Mouse (Mus musculus): ENCODE data around the gene Olfr1065. TPM values are rescaled to one million over a fixed set of nuclear protein-coding genes. Genes with fewer than 3 reads are reported as not detected.

The Olfr1065 gene
- polyA plus RNA-seq (2017; shearing (Covaris generic)), result not detected

GRCm38 (mm10) chr2:86450491-86450890 lies at the start of gene Olfr1065:
Gene Olfr1065 (minus strand): TSS chr2:86450591.

GRCm38 (mm10) chr2:86487286-86487685 lies 36.9 kb upstream of the Olfr1065 start, which contains the start of gene Olfr228:
Gene Olfr228 (minus strand): TSS chr2:86487386.

GRCm38 (mm10) chr2:86456169-86456568 lies 5.8 kb upstream of the Olfr1065 start, which contains the start of gene Olfr1066:
Gene Olfr1066 (minus strand): TSS chr2:86456269.

GRCm38 (mm10) chr2:86426649-86427048 lies 23.7 kb downstream of the Olfr1065 start, which contains the start of gene Olfr1062:
Gene Olfr1062 (minus strand): TSS chr2:86426749.

GRCm38 (mm10) chr2:86413950-86414349 lies 36.4 kb downstream of the Olfr1065 start, which contains the start of gene Olfr1061:
Gene Olfr1061 (minus strand): TSS chr2:86414050.

Other genes starting within 250 kb of the Olfr1065 start
- gene Olfr1045, start 247.6 kb downstream of the Olfr1065 start, polyA plus RNA-seq (2017; shearing (Covaris generic)), result 0.15 TPM
- not detected for gene Olfr1046, start 231.3 kb downstream of the Olfr1065 start, polyA plus RNA-seq (2017; shearing (Covaris generic))
- not detected for gene Olfr1047, start 219.2 kb downstream of the Olfr1065 start, polyA plus RNA-seq (2017; shearing (Covaris generic))
- 0.15 TPM for gene Olfr1048, start 210.3 kb downstream of the Olfr1065 start, polyA plus RNA-seq (2017; shearing (Covaris generic))
- not detected for gene Olfr1049, start 192.3 kb downstream of the Olfr1065 start, polyA plus RNA-seq (2017; shearing (Covaris generic))
- not detected for gene Olfr1051, start 171.5 kb downstream of the Olfr1065 start, polyA plus RNA-seq (2017; shearing (Covaris generic))
- not detected for gene Olfr1052, start 158.1 kb downstream of the Olfr1065 start, polyA plus RNA-seq (2017; shearing (Covaris generic))
- not detected for gene Olfr1053, start 135.3 kb downstream of the Olfr1065 start, polyA plus RNA-seq (2017; shearing (Covaris generic))
- not detected for gene Olfr1054, start 115.2 kb downstream of the Olfr1065 start, polyA plus RNA-seq (2017; shearing (Covaris generic))
- gene Olfr1055, start 100.3 kb downstream of the Olfr1065 start, polyA plus RNA-seq (2017; shearing (Covaris generic)), result not detected
- gene Olfr1056, start 88.1 kb downstream of the Olfr1065 start, polyA plus RNA-seq (2017; shearing (Covaris generic)), result not detected
- not detected for gene Olfr1057, start 72.2 kb downstream of the Olfr1065 start, polyA plus RNA-seq (2017; shearing (Covaris generic))
- not detected for gene Olfr1058, start 62.0 kb downstream of the Olfr1065 start, polyA plus RNA-seq (2017; shearing (Covaris generic))
- gene Olfr1061, start 36.5 kb downstream of the Olfr1065 start, polyA plus RNA-seq (2017; shearing (Covaris generic)), result not detected
- not detected for gene Olfr1062, start 23.8 kb downstream of the Olfr1065 start, polyA plus RNA-seq (2017; shearing (Covaris generic))
- not detected for gene Olfr1066, start 5.7 kb upstream of the Olfr1065 start, polyA plus RNA-seq (2017; shearing (Covaris generic))
- not detected for gene Olfr228, start 36.8 kb upstream of the Olfr1065 start, polyA plus RNA-seq (2017; shearing (Covaris generic))
- not detected for gene Olfr1076, start 57.9 kb upstream of the Olfr1065 start, polyA plus RNA-seq (2017; shearing (Covaris generic))
- gene Olfr1079, start 91.9 kb upstream of the Olfr1065 start, polyA plus RNA-seq (2017; shearing (Covaris generic)), result not detected
- not detected for gene Olfr1080, start 107.6 kb upstream of the Olfr1065 start, polyA plus RNA-seq (2017; shearing (Covaris generic))
- 0.30 TPM for gene Olfr1082, start 148.4 kb upstream of the Olfr1065 start, polyA plus RNA-seq (2017; shearing (Covaris generic))
- not detected for gene Olfr1084, start 189.1 kb upstream of the Olfr1065 start, polyA plus RNA-seq (2017; shearing (Covaris generic))
- gene Olfr1085, start 211.4 kb upstream of the Olfr1065 start, polyA plus RNA-seq (2017; shearing (Covaris generic)), result not detected
- 0.37 TPM for gene Olfr1086, start 229.5 kb upstream of the Olfr1065 start, polyA plus RNA-seq (2017; shearing (Covaris generic))
- not detected for gene Olfr1087, start 247.8 kb upstream of the Olfr1065 start, polyA plus RNA-seq (2017; shearing (Covaris generic))